Mouse (Mus musculus): ENCODE data around the gene Hba-a2.
A peak's percentile ranks its signal among the peaks of the same experiment; 100 is the strongest.
"Not testable (repeated sequence)": the region's sequence is repeated elsewhere in the genome, so short reads cannot be mapped to it uniquely, and the experiment has no call there.

Hba-a2 gene

GRCm38 (mm10) chr11:32283091-32283777, 13.1 kb upstream of the Hba-a2 start, which contains the start of gene Hba-a1:
TSS of gene Hba-a1 (plus strand) at chr11:32283511.
- DNase-seq (ENCODE audit: extremely low spot score, low spot score): not testable (repeated sequence)

- not testable (repeated sequence) for DNase-seq (ENCODE audit: extremely low spot score, low spot score)
These were observed 11.7 kb upstream of the Hba-a2 start for GRCm38 (mm10) chr11:32284582-32284981.

GRCm38 (mm10) chr11:32285031-32285775, 11.1 kb upstream of the Hba-a2 start:
- no peak for DNase-seq (ENCODE audit: extremely low spot score, low spot score)

GRCm38 (mm10) chr11:32285887-32286286, 10.4 kb upstream of the Hba-a2 start:
- not testable (repeated sequence) for DNase-seq (ENCODE audit: extremely low spot score, low spot score)

GRCm38 (mm10) chr11:32286695-32287492, 9.4 kb upstream of the Hba-a2 start, which contains the start of gene Hbq1b:
TSS of gene Hbq1b (plus strand) at chr11:32286965.
- DNase-seq (ENCODE audit: extremely low spot score, low spot score): peak; percentile 69

GRCm38 (mm10) chr11:32287493-32287825, 8.8 kb upstream of the Hba-a2 start:
- no peak for DNase-seq (ENCODE audit: extremely low spot score, low spot score)

- not testable (repeated sequence) for DNase-seq (ENCODE audit: extremely low spot score, low spot score)
These were observed 3.5 kb upstream of the Hba-a2 start for GRCm38 (mm10) chr11:32292819-32293218.

GRCm38 (mm10) chr11:32293479-32293878, 2.8 kb upstream of the Hba-a2 start:
- DNase-seq (ENCODE audit: extremely low spot score, low spot score): not testable (repeated sequence)

- not testable (repeated sequence) for DNase-seq (ENCODE audit: extremely low spot score, low spot score)
These were observed 1.1 kb downstream of the Hba-a2 start for GRCm38 (mm10) chr11:32297417-32297816.

- DNase-seq (ENCODE audit: extremely low spot score, low spot score): no peak
These were observed 1.7 kb downstream of the Hba-a2 start for GRCm38 (mm10) chr11:32297866-32298531.

- DNase-seq (ENCODE audit: extremely low spot score, low spot score): no peak
These were observed 2.2 kb downstream of the Hba-a2 start for GRCm38 (mm10) chr11:32298532-32298918.

- DNase-seq (ENCODE audit: extremely low spot score, low spot score): peak; percentile 65
These were observed 3.6 kb downstream of the Hba-a2 start, which contains the start of gene Hbq1a for GRCm38 (mm10) chr11:32299865-32300264. TSS of gene Hbq1a (plus strand) at chr11:32300069.

- no peak for DNase-seq (ENCODE audit: extremely low spot score, low spot score)
These were observed 4.3 kb downstream of the Hba-a2 start for GRCm38 (mm10) chr11:32300279-32301267.

- no peak for DNase-seq (ENCODE audit: extremely low spot score, low spot score)
These were observed 5.2 kb downstream of the Hba-a2 start for GRCm38 (mm10) chr11:32301506-32301905.

GRCm38 (mm10) chr11:32302824-32303419, 6.6 kb downstream of the Hba-a2 start:
- DNase-seq (ENCODE audit: extremely low spot score, low spot score): no peak

- no peak for DNase-seq (ENCODE audit: extremely low spot score, low spot score)
These were observed 7.2 kb downstream of the Hba-a2 start for GRCm38 (mm10) chr11:32303455-32303854.

- no peak for DNase-seq (ENCODE audit: extremely low spot score, low spot score)
These were observed 10.7 kb downstream of the Hba-a2 start for GRCm38 (mm10) chr11:32307006-32307405.

GRCm38 (mm10) chr11:32309446-32309845, 13.2 kb downstream of the Hba-a2 start:
- no peak for DNase-seq (ENCODE audit: extremely low spot score, low spot score)

GRCm38 (mm10) chr11:32309928-32310327, 13.6 kb downstream of the Hba-a2 start:
- DNase-seq (ENCODE audit: extremely low spot score, low spot score): no peak

GRCm38 (mm10) chr11:32316009-32316408, 19.7 kb downstream of the Hba-a2 start:
- DNase-seq (ENCODE audit: extremely low spot score, low spot score): no peak
